Mouse (Mus musculus) bone marrow, adult 2 months (tissue): ENCODE measurements around the gene S100a3. TPM values are rescaled to one million over a fixed set of nuclear protein-coding genes. Genes with fewer than 3 reads are reported as not detected.

Experiments
- H3K27ac ChIP-seq: fragments of 200-500 bp; 2 replicates; pipeline ENCODE4 v1.5.1; 2012; ENCODE audit warnings: low read depth, mild to moderate bottlenecking, control low read depth, inconsistent platforms, low read length; ENCODE audit not compliant: control insufficient read depth, poor library complexity, insufficient read depth
- H3K4me1 ChIP-seq: fragments of 200-500 bp; 2 replicates; pipeline ENCODE4 v1.6.1; 2011; ENCODE audit warnings: low read length; ENCODE audit not compliant: control insufficient read depth, insufficient read depth
- H3K4me3 ChIP-seq: fragments of 200-500 bp; replicated peaks from 2 replicates; pipeline ENCODE3; 2011; ENCODE audit warnings: mild to moderate bottlenecking, low read depth, low read length, control low read depth; ENCODE audit not compliant: control insufficient read depth
- CTCF ChIP-seq: fragments of 200-500 bp; IDR thresholded peaks from 2 replicates; pipeline ENCODE4 v1.5.1; 2011; ENCODE audit warnings: low read length, control low read depth; ENCODE audit not compliant: control insufficient read depth, insufficient read depth
- POLR2A ChIP-seq: fragments of 200-500 bp; IDR thresholded peaks from 2 replicates; pipeline ENCODE4 v1.6.1; 2011; ENCODE audit warnings: low read depth, mild to moderate bottlenecking, control low read depth, low read length, borderline replicate concordance; ENCODE audit not compliant: control insufficient read depth
- WGBS: fragments of 180-500 bp; shearing (Covaris S2); methylation state at CpG from one replicate; pipeline ENCODE4 v1.1.7; 2018; 5-methylcytosine and 5-hydroxymethylcytosine counted together
- polyA plus RNA-seq: library from polyadenylated mRNA; stranded (reverse); fragments of >200 nt; gene quantifications from 2 replicates; pipeline ENCODE4 v1.2.4, GENCODE M21; 2011; ENCODE audit warnings: low replicate concordance; ENCODE audit not compliant: missing spikeins, insufficient read depth, insufficient read length

Gene S100a3
- polyA plus RNA-seq, 1 experiment = not detected

DNA sequence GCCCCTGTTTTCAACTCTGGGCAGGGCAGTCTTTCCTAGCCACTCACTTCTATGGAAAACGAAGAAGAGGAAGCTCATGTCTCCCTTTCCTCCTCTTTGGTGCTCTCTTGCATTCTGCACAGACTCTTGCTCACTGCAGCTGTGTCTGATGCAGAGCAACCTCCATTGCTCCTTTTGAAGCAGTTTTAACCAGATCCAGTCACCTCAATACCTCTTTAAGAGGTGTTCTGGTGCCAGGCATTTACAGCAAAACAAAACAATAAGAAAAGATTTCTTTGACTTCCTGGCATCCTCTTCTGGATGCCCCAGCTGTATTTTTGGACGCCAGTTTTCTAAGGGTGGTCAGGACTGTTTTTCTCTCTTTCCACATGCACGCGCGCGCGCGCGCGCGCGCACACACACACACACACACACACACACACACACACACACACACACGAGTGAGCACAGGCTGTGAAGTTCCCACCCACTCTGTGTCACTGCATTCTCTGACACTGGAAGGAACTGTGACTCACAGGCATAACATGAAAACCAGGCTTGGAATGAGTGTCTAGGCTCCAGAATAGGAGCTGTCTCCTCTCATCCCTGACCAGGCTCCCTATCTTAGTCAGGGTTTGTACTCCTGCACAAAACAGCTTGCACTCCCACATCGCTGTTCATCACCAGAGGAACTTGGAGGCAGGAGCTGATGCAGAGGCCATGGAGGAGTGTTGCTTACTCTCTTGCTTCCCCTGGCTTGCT is 27.2 kb downstream of the S100a3 start:
- no peak for TF ChIP-seq CTCF
- TF ChIP-seq POLR2A = no peak
- 65% methylated on average over 14 of the region's 14 CpGs for WGBS
- H3K27ac ChIP-seq = peak overlapping the region; percentile 84
- peaks cover 18% of the 10 kb centered on the region for H3K4me1 ChIP-seq
- peak overlapping the region; percentile 21 for H3K4me3 ChIP-seq

DNA sequence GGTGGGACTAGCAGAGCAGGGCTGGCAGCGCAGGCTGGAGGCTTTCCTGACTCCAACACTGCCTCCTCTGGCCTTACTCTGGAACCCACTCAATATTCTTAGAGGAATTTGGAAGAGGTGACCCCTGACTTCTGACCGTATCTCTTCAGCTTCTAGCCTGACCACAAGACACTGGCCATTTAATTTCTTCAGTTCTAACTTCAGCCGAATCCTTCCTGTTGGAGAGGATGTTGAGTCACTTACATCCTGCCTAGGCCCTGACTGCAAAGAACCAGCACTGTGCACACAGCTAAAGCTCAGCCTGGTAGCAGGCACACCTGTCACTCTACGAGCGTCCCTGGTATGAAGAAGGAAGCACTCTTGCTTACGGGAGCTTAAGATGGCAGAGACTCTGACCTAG is 29.0 kb downstream of the S100a3 start:
- Histone ChIP-seq H3K27ac (peak overlapping the region; percentile 98), H3K4me3 (peak overlapping the region; percentile 4), H3K4me1 (peaks cover 18% of the 10 kb centered on the region)
- TF ChIP-seq POLR2A (0 out of 2 replicates have a peak, but pooled peaks have one; percentile 28), CTCF (no peak)
- WGBS = 20% methylated on average over 6 of the region's 6 CpGs

DNA sequence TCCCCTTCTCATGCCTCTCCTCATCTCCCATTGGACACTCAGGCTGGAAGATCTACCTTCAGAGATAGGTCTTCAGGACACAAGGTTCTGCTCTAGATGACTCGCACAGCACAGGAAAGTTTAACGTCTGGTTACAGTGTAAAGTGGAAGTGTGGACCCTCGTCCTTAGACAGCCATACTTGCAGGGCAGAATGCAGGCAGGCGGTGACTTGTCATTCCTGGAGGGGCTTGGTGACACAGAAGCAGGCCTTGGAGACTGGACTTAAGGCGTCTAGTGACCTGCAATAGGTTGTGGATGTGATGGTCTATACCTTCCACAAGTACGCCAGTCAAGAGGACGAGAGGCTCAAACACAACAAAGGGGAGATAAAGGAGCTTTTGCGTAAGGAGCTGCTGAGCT is 29.6 kb downstream of the S100a3 start, which contains the start of gene S100a2:
Gene S100a2, plus strand, starts transcription at position 301 of the 400 bp plus-strand sequence.
- WGBS = 64% methylated on average over 8 of the region's 8 CpGs
- H3K4me1 ChIP-seq = peaks cover 18% of the 10 kb centered on the region
- peak within 1 kb of the TSS; percentile 16 for H3K4me3 ChIP-seq
- H3K27ac ChIP-seq = peak within 1 kb of the TSS; percentile 98
- no peak for TF ChIP-seq CTCF
- TF ChIP-seq POLR2A = no peak

DNA sequence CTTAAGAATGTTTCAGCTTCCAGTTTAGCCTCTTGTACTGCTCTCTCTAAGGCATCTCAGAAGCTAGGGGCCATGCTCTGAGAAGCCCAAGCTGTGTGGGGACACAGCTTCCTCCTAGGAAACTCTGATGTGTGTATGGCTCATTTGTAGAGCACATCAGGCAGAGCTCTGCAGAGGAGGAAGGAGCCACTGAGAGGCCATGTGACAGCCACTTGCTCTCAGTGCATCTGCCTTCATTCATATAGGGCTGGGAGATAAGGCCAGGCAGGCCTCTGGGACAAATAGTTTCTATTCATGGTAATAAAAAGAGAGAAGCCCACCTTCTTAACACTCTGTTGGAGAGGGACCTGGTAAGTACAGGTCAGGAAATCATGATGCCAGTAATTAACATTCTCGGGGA is 34.1 kb downstream of the S100a3 start:
- 78% methylated on average over 1 of the region's 1 CpGs for WGBS
- Histone ChIP-seq H3K4me3 (no peak overlapping the region), H3K27ac (no peak overlapping the region), H3K4me1 (peaks cover 10% of the 10 kb centered on the region)
- TF ChIP-seq CTCF (no peak), POLR2A (no peak)

DNA sequence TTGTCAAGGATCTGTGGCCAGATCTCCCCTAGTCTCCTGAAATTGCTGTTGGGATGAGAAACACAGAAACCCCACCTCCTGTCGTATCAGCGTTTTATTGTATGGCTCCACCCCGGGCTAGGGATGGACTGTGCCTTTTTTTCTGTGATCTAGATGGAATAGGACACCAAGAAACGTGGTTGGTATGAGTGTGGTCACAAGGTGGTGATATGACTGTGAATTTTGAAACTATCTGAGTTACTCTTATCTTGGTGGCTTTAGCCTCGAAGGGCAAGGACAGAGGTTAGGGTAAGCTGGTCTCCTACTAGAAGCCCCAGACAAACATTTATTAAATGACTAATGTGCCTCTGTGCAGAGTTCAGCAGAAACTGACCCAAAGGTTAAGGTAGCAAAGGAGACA is 35.2 kb downstream of the S100a3 start:
- no peak overlapping the region for H3K4me3 ChIP-seq
- no peak for TF ChIP-seq POLR2A
- no peak for TF ChIP-seq CTCF
- H3K4me1 ChIP-seq = peaks cover 4% of the 10 kb centered on the region
- WGBS = 62% methylated on average over 5 of the region's 5 CpGs
- H3K27ac ChIP-seq = no peak overlapping the region

DNA sequence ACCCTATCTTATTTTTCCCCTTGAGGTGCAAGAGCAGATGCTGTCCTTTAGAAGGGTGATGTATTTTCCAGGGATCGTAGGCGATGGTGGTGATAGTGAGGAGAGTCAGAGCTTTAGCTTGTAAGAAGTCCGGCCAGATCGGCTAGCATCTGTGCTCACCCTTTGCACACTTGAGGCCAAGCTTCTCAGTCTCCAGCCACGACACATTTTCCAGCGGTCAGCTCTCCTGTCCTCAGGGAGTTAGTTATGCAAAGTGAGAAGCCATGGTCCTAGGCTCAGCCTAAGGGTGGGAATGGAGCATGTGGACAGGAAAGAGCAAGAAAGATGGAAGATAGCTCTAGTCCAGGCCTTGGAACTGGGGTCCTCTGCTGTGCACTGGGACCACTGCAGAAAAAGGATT is 36.4 kb downstream of the S100a3 start:
- H3K27ac ChIP-seq = no peak overlapping the region
- no peak for TF ChIP-seq CTCF
- no peak for TF ChIP-seq POLR2A
- 80% methylated on average over 6 of the region's 6 CpGs for WGBS
- H3K4me3 ChIP-seq = no peak overlapping the region
- peaks cover 1% of the 10 kb centered on the region for H3K4me1 ChIP-seq

DNA sequence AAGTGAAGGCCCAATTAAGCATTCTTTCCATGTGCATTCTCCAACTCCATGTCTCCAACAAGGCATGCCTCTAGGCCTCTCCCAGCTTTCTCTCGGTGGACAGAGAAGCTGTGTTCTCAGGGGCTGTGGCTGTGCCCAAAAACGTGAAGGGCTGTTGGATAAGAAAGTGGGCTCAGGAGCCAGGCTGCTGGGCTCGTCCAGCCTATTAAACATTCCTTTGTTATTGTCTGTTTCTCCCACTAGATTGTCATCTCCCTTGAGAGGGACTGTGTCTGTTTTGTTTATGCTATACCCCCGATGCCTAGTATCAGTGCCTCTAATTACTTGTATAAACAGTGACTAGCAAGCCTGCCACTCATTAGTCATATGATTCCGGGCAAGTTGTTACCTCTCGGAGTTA is 37.4 kb downstream of the S100a3 start:
- no peak for TF ChIP-seq CTCF
- no peak overlapping the region for H3K27ac ChIP-seq
- WGBS = 77% methylated on average over 6 of the region's 6 CpGs
- no peak overlapping the region for H3K4me3 ChIP-seq
- H3K4me1 ChIP-seq = peaks cover 1% of the 10 kb centered on the region

DNA sequence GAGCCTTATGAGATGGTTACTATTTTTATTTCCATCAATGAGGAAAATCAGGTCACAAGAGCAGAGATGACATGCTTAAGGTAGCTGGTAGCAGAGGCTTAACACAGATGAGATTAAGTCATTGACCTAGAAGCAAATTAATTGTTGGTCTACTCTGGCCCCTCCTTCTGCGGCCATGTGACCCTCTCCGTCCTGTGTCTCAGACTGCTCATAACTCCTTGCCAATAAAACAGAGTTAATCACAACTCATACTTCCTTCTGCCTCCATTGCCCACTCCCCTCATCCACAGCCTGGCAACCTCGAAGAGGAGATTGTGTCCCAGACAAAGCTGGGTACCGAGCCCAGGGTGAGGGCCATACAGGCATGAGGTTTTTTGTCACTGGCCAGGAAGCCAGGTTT is 37.8 kb downstream of the S100a3 start:
- no peak overlapping the region for H3K27ac ChIP-seq
- TF ChIP-seq POLR2A (no peak), CTCF (no peak)
- no peak overlapping the region for H3K4me3 ChIP-seq
- WGBS = 41% methylated on average over 4 of the region's 4 CpGs
- peaks cover 1% of the 10 kb centered on the region for H3K4me1 ChIP-seq
